Mouse (Mus musculus): ENCODE measurements around the gene Dcaf11. TPM values are rescaled to one million over a fixed set of nuclear protein-coding genes. Genes with fewer than 3 reads are reported as not detected.

Dcaf11 gene
- total and polyA plus RNA-seq, 3 experiments = 24.3 to 37.9 TPM; not detected in 1

DNA sequence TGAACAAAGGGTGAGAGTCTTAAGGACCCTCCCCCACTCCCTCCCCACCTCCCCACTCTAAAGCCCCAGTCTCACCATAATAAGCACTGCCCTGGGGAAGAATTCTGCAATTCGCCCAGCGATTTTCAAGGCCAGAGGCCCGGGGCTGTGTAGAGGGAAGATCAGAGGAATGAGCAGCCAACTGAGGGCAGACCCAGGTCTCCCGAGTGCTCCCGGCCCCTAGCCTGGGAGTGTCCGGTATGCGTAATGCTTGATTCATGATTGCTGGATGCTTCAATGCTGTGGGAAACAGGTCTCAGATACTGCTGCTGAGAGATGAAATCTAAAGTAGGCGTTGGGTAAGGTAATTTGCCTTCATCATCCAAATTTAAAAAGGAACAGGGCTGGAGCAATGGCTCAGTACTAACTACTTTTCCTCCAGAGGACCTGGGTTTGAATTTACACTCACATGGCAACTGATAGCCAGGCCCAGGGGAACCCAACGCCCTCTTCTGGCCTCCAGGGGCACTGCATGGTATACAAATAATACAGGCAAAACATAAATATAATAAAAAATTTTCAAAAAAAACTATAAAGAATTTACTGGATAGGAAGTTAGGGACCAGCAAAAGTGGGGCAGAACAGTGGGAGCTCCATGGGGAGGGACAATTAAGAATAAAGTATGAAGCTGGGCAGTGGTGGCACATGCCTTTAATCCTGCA is 22.3 kb downstream of the Dcaf11 start:
- H3K36me3 ChIP-seq (ENCODE audit: control insufficient read depth in 1 of 2, insufficient read depth in 2 of 2, low read length in 2 of 2) = peaks cover 0 to 31% of the 10 kb centered on the region in 2 experiments; a peak in 2 of 4 replicates
- H3K4me3 ChIP-seq (ENCODE audit: control insufficient read depth in 1 of 2, insufficient read depth in 1 of 2, low read depth in 2 of 2, low read length in 2 of 2) = no peak overlapping the region
- H3K27me3 ChIP-seq (ENCODE audit: control insufficient read depth in 1 of 2, insufficient read depth in 2 of 2, low read length in 2 of 2) = no peaks in the 10 kb centered on the region
- H3K27ac ChIP-seq (ENCODE audit: control insufficient read depth, low read depth, low read length) = no peak overlapping the region
- no peak for TF ChIP-seq GATA1 (IDR thresholded peaks at IDR 0.05; ENCODE audit: low read depth, low read length)
- peak; percentile 56 to 74 (median 68) for TF ChIP-seq CTCF (IDR thresholded peaks at IDR 0.05 in 2 of 3, conservative IDR thresholded peaks at IDR 0.05 in 1 of 3; ENCODE audit: control insufficient read depth in 1 of 3, insufficient read depth in 1 of 3, low read depth in 2 of 3, low read length in 3 of 3, poor library complexity in 1 of 3, severe bottlenecking in 1 of 3)
- 0 out of 2 replicates have a peak, but pooled peaks have one; percentile 1 for TF ChIP-seq POLR2AphosphoS2 (IDR thresholded peaks at IDR 0.05; ENCODE audit: low read length)
- TF ChIP-seq POLR2AphosphoS5 (IDR thresholded peaks at IDR 0.05; ENCODE audit: borderline replicate concordance, low read depth, low read length) = no peak
- TF ChIP-seq SIN3A (IDR thresholded peaks at IDR 0.05; ENCODE audit: low read length) = 0 out of 2 replicates have a peak, but pooled peaks have one; percentile 24
- TF ChIP-seq MYC (IDR thresholded peaks at IDR 0.05; ENCODE audit: low read depth, low read length) = 0 out of 2 replicates have a peak, but pooled peaks have one; percentile 56
- no peak for TF ChIP-seq USF1 (IDR thresholded peaks at IDR 0.05; ENCODE audit: low read depth, low read length)
- TF ChIP-seq TBP (IDR thresholded peaks at IDR 0.05; ENCODE audit: low read depth, low read length) = no peak
- TF ChIP-seq HCFC1 (IDR thresholded peaks at IDR 0.05; ENCODE audit: low read depth, low read length) = no peak
- TF ChIP-seq RAD21 (IDR thresholded peaks at IDR 0.05; ENCODE audit: low read depth, low read length) = peak; percentile 11; the same call in 1 of the 2 replicates
- H3K79me2 ChIP-seq (ENCODE audit: control insufficient read depth, insufficient read depth, low read length, poor library complexity) = peaks cover 12% of the 10 kb centered on the region
- peak; percentile 51 for DNase-seq (ENCODE audit: low read depth, low spot score)
- H3K9ac ChIP-seq (ENCODE audit: control insufficient read depth, low read depth, low read length, poor library complexity, severe bottlenecking) = no peak overlapping the region
- no peaks in the 10 kb centered on the region for H3K9me3 ChIP-seq (replicated peaks; ENCODE audit: insufficient read depth, low read length)
- peaks cover 4 to 32% of the 10 kb centered on the region in 2 experiments for H3K4me1 ChIP-seq (ENCODE audit: control insufficient read depth in 1 of 2, insufficient read depth in 2 of 2, low read length in 2 of 2)

DNA sequence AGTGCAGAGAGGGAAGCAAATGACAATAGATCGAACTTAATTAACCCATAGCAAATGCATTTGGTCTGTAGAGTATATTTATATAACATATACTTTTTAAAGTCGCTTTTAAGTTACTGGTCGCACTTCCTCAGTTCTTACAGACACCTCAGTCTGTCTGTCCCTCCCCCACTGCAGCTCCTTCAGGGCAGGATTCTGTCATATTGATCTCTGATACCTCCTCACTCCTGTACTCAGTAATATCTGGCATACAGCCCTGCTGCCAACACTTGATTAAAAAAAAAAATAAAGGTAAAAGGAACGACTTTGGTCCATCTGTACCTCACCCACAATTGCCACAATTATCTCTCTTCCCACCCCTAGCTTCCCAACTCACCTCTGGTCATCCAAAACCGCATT is 24.5 kb downstream of the Dcaf11 start:
- Histone ChIP-seq H3K4me1 (ENCODE audit: control insufficient read depth in 1 of 2, insufficient read depth in 2 of 2, low read length in 2 of 2) (peaks cover 3 to 31% of the 10 kb centered on the region in 2 experiments), H3K36me3 (ENCODE audit: control insufficient read depth in 1 of 2, insufficient read depth in 2 of 2, low read length in 2 of 2) (peaks cover 0 to 34% of the 10 kb centered on the region in 2 experiments; a peak in 2 of 4 replicates), H3K9me3 (replicated peaks; ENCODE audit: insufficient read depth, low read length) (no peaks in the 10 kb centered on the region), H3K9ac (ENCODE audit: control insufficient read depth, low read depth, low read length, poor library complexity, severe bottlenecking) (peak overlapping the region; percentile 58), H3K4me3 (ENCODE audit: control insufficient read depth in 1 of 2, insufficient read depth in 1 of 2, low read depth in 2 of 2, low read length in 2 of 2) (peak overlapping the region; percentile 78 to 82), H3K27me3 (ENCODE audit: control insufficient read depth in 1 of 2, insufficient read depth in 2 of 2, low read length in 2 of 2) (no peaks in the 10 kb centered on the region), H3K79me2 (ENCODE audit: control insufficient read depth, insufficient read depth, low read length, poor library complexity) (peaks cover 8% of the 10 kb centered on the region), H3K27ac (ENCODE audit: control insufficient read depth, low read depth, low read length) (peak overlapping the region; percentile 100)
- 0 out of 2 replicates have a peak, but pooled peaks have one; percentile 68 for TF ChIP-seq CHD1 (IDR thresholded peaks at IDR 0.05; ENCODE audit: low read depth, low read length)
- no peak for TF ChIP-seq HCFC1 (IDR thresholded peaks at IDR 0.05; ENCODE audit: low read depth, low read length)
- peak; percentile 46 for DNase-seq (ENCODE audit: low read depth, low spot score)

Measured in MEL (cell line).